Mouse (Mus musculus) hindbrain, embryonic 15.5 days (tissue): Measurements from ENCODE around the gene Sept9. TPM values are rescaled to one million over a fixed set of nuclear protein-coding genes. Genes with fewer than 3 reads are reported as not detected.

Experiments used
- ATAC-seq: fragments of 200-750 bp; cut with Nextera tagmentation; 2 replicates; pipeline ENCODE4 v1.8.0; 2017; ENCODE audit warnings: low read depth, moderate number of reproducible peaks, moderate TSS enrichment; ENCODE audit not compliant: low FRiP score
- H3K27ac ChIP-seq: fragments of 300-500 bp; sonication (generic); replicated peaks from 2 replicates; pipeline ENCODE4 v1.5.1; 2015; ENCODE audit warnings: mild to moderate bottlenecking, inconsistent platforms
- H3K27me3 ChIP-seq: fragments of 300-500 bp; sonication (generic); 2 replicates; pipeline ENCODE4 v1.6.1; 2015; ENCODE audit warnings: control low read depth, inconsistent platforms
- H3K36me3 ChIP-seq: fragments of 300-500 bp; sonication (generic); 2 replicates; pipeline ENCODE4 v1.6.1; 2015; ENCODE audit warnings: control low read depth, inconsistent platforms
- H3K4me1 ChIP-seq: fragments of 300-500 bp; sonication (generic); replicated peaks from 2 replicates; pipeline ENCODE4 v1.6.1; 2015; ENCODE audit warnings: control low read depth, inconsistent platforms
- H3K4me2 ChIP-seq: fragments of 300-500 bp; sonication (generic); 2 replicates; pipeline ENCODE4 v1.6.1; 2015; ENCODE audit warnings: moderate library complexity, mild to moderate bottlenecking, inconsistent platforms
- H3K4me3 ChIP-seq: fragments of 300-500 bp; sonication (generic); 2 replicates; pipeline ENCODE4 v1.5.1; 2015; ENCODE audit warnings: mild to moderate bottlenecking, inconsistent platforms
- H3K9ac ChIP-seq: fragments of 300-500 bp; sonication (generic); 2 replicates; pipeline ENCODE4 v1.6.1; 2015; ENCODE audit warnings: inconsistent platforms
- H3K9me3 ChIP-seq: fragments of 300-500 bp; sonication (generic); 2 replicates; pipeline ENCODE4 v1.6.1; 2016; ENCODE audit warnings: control low read depth, inconsistent platforms
- WGBS: fragments of 180-500 bp; shearing (Covaris S2); methylation state at CpG from one replicate; pipeline ENCODE4 v1.1.7; 2015; 5-methylcytosine and 5-hydroxymethylcytosine counted together
- polyA plus RNA-seq: library from polyadenylated mRNA; unstranded; fragments of >200 nt; fragmentation: Nextera tagmentation; extraction: Ambion mirVana; gene quantifications from 2 replicates; pipeline ENCODE4 v1.2.1, GENCODE M21; 2015

Gene Sept9
- polyA plus RNA-seq, 1 experiment from 2014 or later, result 111 TPM

DNA sequence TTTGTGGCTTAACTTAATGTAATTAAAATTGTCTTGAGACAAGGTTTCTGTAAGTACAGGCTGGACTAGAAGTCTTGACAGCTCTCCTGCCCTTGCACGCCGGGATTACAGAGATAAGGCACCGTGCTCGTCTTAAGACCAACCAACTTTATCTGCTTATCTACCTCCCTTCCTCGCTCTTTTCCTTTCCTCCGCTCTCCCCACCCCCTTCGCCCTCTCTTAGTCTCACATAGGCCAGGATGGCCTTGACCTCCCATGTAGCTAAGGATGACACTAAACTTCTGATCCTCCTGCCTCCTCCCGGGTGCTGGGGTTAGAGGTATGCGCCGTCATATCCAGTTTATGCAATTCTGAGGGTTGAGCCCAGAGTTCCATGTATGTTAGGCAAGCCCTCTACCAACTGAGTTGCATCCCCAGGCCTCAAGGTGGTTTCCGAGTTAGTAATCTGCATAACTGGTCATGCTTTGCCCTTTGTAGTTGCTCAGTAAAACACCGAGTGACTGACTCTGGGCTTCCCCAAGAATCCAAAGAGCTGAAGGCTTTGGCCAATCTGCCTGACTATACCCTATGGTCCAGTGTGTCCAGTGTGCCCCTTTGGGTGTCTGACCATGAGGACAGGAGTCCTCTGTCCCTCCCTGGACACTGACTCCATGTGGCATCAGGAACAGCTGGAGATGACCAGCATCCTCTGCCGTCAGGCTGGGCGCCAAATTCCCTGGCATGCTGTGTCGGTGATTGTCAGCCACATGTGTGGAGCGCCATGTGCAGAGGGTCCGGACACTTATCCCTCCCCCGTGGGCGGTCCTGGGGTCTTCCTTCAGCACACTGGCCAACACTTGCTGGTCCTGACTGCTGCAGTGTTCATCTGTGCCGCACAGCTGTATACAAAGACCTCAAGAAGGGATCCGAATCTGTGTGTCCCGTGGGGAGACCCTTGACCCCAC, 50.8 kb downstream of the Sept9 start:
- WGBS, result 89% methylated on average over 22 of the region's 22 CpGs
- H3K4me1 ChIP-seq, result peaks cover 19% of the 10 kb centered on the region
- H3K36me3 ChIP-seq, result no peaks in the 10 kb centered on the region
- no peak overlapping the region for H3K27ac ChIP-seq
- H3K4me2 ChIP-seq, result no peak overlapping the region
- no peak overlapping the region for H3K9ac ChIP-seq
- H3K4me3 ChIP-seq, result no peak overlapping the region
- H3K27me3 ChIP-seq, result no peaks in the 10 kb centered on the region
- H3K9me3 ChIP-seq, result no peaks in the 10 kb centered on the region
- no peak for ATAC-seq

DNA sequence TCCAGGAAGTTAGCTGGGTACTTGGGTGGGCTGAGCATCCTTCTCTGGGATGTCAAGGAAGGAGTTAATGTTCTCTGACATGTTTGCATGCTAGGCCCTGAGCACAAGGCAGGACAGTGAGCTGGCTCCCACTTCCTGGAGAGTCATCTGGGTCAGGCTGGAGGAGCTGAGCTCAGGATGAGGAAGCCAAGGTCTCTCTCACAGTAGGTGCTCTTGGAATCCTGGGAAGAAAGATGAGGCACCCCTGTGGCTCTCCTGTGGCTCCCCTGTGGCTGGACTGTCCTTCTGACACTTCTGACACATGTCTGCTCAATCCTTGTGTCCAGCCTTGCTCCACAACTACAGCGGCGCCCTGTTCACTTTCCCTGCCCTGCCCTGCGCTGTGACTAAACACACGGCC, 52.3 kb downstream of the Sept9 start:
- no peak for ATAC-seq
- no peaks in the 10 kb centered on the region for H3K36me3 ChIP-seq
- no peak overlapping the region for H3K4me2 ChIP-seq
- peaks cover 25% of the 10 kb centered on the region for H3K4me1 ChIP-seq
- H3K27ac ChIP-seq, result no peak overlapping the region
- no peak overlapping the region for H3K9ac ChIP-seq
- no peaks in the 10 kb centered on the region for H3K27me3 ChIP-seq
- H3K9me3 ChIP-seq, result no peaks in the 10 kb centered on the region
- 92% methylated on average over 4 of the region's 4 CpGs for WGBS
- no peak overlapping the region for H3K4me3 ChIP-seq

DNA sequence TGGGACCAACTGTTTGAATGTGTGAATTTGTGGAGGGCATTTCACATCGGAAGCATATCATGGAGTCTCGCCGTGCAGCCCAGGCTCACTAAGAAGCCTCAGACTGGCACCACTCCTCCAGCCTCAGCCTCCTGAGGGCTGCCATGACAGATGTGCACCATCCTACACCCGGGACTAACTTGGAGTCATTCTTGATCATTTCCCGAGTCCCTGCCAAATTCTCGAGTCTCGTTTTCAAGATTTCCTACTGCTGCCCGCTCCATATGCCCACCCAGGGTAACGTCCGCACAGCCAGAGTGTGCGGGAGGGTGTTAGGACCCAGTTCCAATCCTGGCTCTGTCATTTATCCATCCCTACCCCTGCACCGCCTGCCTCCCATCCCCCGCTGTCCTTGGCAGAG, 53.4 kb downstream of the Sept9 start:
- no peak for ATAC-seq
- WGBS, result 78% methylated on average over 13 of the region's 13 CpGs
- no peaks in the 10 kb centered on the region for H3K9me3 ChIP-seq
- H3K27me3 ChIP-seq, result no peaks in the 10 kb centered on the region
- H3K4me1 ChIP-seq, result peaks cover 25% of the 10 kb centered on the region
- H3K4me2 ChIP-seq, result no peak overlapping the region
- no peak overlapping the region for H3K27ac ChIP-seq
- no peak overlapping the region for H3K4me3 ChIP-seq
- H3K9ac ChIP-seq, result no peak overlapping the region
- no peaks in the 10 kb centered on the region for H3K36me3 ChIP-seq

DNA sequence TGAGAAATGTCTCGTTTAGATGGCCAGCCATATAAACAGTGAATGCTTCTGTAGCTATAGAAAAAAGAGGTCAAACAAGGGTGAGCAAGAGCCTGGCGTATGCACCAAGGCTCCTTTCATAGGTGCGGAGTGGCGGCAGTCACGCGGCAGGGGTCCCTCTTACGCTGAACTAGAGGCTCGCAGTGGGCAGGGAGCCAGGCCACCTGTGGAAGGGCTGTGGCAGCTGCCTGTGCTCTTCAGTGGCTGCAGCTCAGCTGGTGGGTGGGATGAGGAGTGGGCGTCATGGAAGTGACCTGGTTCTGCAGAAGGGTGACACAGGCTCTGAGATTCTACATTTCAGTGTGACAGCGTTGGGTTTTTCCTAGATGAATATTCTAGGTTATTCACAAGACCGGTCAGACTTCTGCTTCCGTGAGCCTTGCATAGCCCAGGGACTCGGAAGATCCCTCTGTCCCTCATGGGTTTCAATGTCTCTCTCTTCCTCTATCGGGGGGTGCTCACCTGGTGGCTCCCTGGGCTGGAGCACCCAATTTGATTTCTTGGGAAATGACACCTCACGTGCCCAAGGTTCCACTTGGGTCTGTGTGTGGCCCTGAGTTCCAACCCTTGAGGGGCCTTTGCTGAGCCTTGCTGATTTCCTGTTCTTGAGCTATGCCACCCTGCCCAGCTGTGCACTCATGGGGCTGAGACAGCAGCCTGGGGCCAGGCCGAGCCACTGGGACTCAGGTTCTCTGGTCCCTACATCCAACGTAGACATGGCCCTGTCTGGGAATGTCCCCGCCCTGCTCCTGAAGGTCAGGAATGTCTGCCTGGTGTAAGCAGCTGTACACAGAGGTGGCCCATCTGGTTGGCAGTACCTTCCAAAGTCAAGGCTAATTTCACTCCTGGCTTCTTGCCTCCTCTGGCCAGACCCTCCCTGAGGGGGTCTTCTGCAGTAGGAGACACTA, 55.0 kb downstream of the Sept9 start:
- H3K27me3 ChIP-seq, result no peaks in the 10 kb centered on the region
- no peak overlapping the region for H3K27ac ChIP-seq
- H3K9me3 ChIP-seq, result no peaks in the 10 kb centered on the region
- no peak for ATAC-seq
- WGBS, result 58% methylated on average over 18 of the region's 18 CpGs
- no peaks in the 10 kb centered on the region for H3K36me3 ChIP-seq
- peaks cover 13% of the 10 kb centered on the region for H3K4me1 ChIP-seq
- H3K4me2 ChIP-seq, result no peak overlapping the region
- no peak overlapping the region for H3K4me3 ChIP-seq
- H3K9ac ChIP-seq, result no peak overlapping the region

GRCm38 (mm10) chr11:117255108-117255489, 55.6 kb downstream of the Sept9 start:
- H3K27me3 ChIP-seq, result no peaks in the 10 kb centered on the region
- 86% methylated on average over 3 of the region's 3 CpGs for WGBS
- H3K27ac ChIP-seq, result no peak overlapping the region
- H3K4me1 ChIP-seq, result peaks cover 8% of the 10 kb centered on the region
- no peaks in the 10 kb centered on the region for H3K36me3 ChIP-seq
- H3K9ac ChIP-seq, result no peak overlapping the region
- H3K9me3 ChIP-seq, result no peaks in the 10 kb centered on the region
- H3K4me2 ChIP-seq, result no peak overlapping the region
- no peak overlapping the region for H3K4me3 ChIP-seq
- ATAC-seq, result no peak

GRCm38 (mm10) chr11:117256088-117256487, 56.6 kb downstream of the Sept9 start:
- H3K4me2 ChIP-seq, result no peak overlapping the region
- no peaks in the 10 kb centered on the region for H3K36me3 ChIP-seq
- H3K4me1 ChIP-seq, result peaks cover 8% of the 10 kb centered on the region
- no peak overlapping the region for H3K27ac ChIP-seq
- no peak overlapping the region for H3K9ac ChIP-seq
- ATAC-seq, result no peak
- no peaks in the 10 kb centered on the region for H3K9me3 ChIP-seq
- WGBS, result 49% methylated on average over 9 of the region's 9 CpGs
- H3K4me3 ChIP-seq, result no peak overlapping the region
- H3K27me3 ChIP-seq, result no peaks in the 10 kb centered on the region

DNA sequence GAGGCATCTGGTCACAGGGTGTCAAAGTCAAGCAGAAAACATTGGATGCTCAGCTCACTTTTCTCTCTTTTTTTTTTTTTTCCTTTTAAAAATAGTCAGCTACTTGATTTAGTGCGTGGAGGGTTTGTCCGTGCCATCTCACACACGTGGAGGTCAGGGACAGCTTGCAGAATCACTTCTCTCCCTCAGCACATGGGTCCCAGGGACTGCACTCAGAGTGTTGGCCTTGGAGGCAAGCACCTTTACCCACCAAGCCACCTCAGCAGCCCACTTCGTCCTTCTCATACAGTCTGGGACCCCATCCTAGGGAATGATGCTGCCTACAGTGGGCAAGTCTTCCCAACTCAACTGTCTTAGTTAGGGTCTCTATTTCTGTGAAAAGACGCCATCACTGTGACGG, 57.4 kb downstream of the Sept9 start:
- no peak overlapping the region for H3K27ac ChIP-seq
- no peak overlapping the region for H3K9ac ChIP-seq
- H3K27me3 ChIP-seq, result no peaks in the 10 kb centered on the region
- H3K9me3 ChIP-seq, result no peaks in the 10 kb centered on the region
- 96% methylated on average over 6 of the region's 6 CpGs for WGBS
- no peaks in the 10 kb centered on the region for H3K36me3 ChIP-seq
- no peak for ATAC-seq
- peaks cover 8% of the 10 kb centered on the region for H3K4me1 ChIP-seq
- no peak overlapping the region for H3K4me2 ChIP-seq
- no peak overlapping the region for H3K4me3 ChIP-seq

GRCm38 (mm10) chr11:117257266-117257665, 57.8 kb downstream of the Sept9 start:
- Histone ChIP-seq H3K4me3 (no peak overlapping the region), H3K9me3 (no peaks in the 10 kb centered on the region), H3K4me2 (no peak overlapping the region), H3K27ac (no peak overlapping the region), H3K4me1 (peaks cover 8% of the 10 kb centered on the region), H3K27me3 (no peaks in the 10 kb centered on the region), H3K36me3 (no peaks in the 10 kb centered on the region), H3K9ac (no peak overlapping the region)
- ATAC-seq, result no peak
- 86% methylated on average over 1 of the region's 1 CpGs for WGBS

- Histone ChIP-seq H3K4me3 (no peak overlapping the region), H3K4me1 (peaks cover 8% of the 10 kb centered on the region), H3K9me3 (no peaks in the 10 kb centered on the region), H3K9ac (no peak overlapping the region), H3K27ac (no peak overlapping the region), H3K36me3 (no peaks in the 10 kb centered on the region), H3K4me2 (no peak overlapping the region), H3K27me3 (no peaks in the 10 kb centered on the region)
- ATAC-seq, result no peak
Measured at GRCm38 (mm10) chr11:117257842-117258241, 58.4 kb downstream of the Sept9 start.

DNA sequence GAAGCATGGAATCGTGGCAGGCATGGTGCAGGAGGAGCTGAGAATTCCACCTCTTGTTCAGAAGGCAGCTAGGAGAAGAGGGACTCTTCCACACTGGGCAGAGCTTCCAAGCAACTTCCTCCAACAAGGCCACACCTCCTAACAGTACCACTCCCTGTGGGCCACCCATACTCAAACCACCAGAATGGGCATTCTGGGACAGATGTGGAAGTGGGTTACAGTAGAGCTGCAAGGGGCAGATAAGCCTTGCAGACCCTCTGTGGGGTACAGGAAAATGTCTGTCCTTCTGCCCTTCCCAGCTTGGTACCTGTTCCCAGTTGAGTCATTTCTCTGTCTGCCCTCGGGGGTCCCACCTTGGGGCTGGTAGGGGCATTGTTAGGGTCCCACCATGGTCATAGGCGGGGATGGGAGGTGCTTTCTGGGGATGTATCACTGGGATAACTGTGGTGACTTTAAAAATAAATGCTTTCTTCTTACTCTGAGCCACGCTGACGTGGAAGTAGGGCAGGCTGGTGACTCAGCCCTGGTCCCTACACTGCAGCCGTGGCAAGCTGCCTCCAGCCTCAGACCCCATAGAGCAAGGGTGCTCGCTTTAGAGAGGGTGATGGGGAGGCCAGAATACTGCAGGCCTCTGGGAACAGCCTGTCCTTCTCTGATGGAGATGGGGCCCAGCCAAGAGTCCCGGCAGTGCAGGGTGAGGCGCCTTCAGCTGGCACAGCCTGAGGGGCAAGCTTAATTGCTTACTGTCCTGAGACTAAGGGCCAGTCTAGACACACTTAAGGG, 59.9 kb downstream of the Sept9 start:
- no peak for ATAC-seq
- Histone ChIP-seq H3K4me1 (peaks cover 15% of the 10 kb centered on the region), H3K9ac (no peak overlapping the region), H3K27me3 (no peaks in the 10 kb centered on the region), H3K27ac (no peak overlapping the region), H3K4me3 (no peak overlapping the region), H3K36me3 (no peaks in the 10 kb centered on the region), H3K4me2 (no peak overlapping the region), H3K9me3 (no peaks in the 10 kb centered on the region)
- 89% methylated on average over 9 of the region's 9 CpGs for WGBS

GRCm38 (mm10) chr11:117260631-117261030, 61.2 kb downstream of the Sept9 start:
- ATAC-seq, result no peak
- Histone ChIP-seq H3K36me3 (no peaks in the 10 kb centered on the region), H3K27ac (no peak overlapping the region), H3K27me3 (no peaks in the 10 kb centered on the region), H3K4me1 (peaks cover 20% of the 10 kb centered on the region), H3K4me3 (no peak overlapping the region), H3K4me2 (no peak overlapping the region), H3K9me3 (no peaks in the 10 kb centered on the region), H3K9ac (no peak overlapping the region)
- 43% methylated on average over 9 of the region's 9 CpGs for WGBS
